Mouse (Mus musculus): ENCODE data around the gene Mrpl38. TPM values are rescaled to one million over a fixed set of nuclear protein-coding genes. Genes with fewer than 3 reads are reported as not detected.
A peak's percentile ranks its signal among the peaks of the same experiment; 100 is the strongest.

Gene Mrpl38
- 76.4 and 81.3 TPM in 2 replicates for polyA plus RNA-seq (2014; fragmentation: Nextera tagmentation; extraction: Ambion mirVana)

GRCm38 (mm10) chr11:116138468-116139138, at the start of gene Mrpl38:
Mrpl38 (minus strand) TSS chr11:116138868.
- under 1% methylated on average over 34 of the region's 60 CpGs for WGBS
- DNase-seq (ENCODE audit: low spot score): peak; percentile 98
- H3K9ac ChIP-seq (ENCODE audit: low read depth, low read length): peak within 1 kb of the TSS; percentile 81
- peaks cover 6% of the 10 kb centered on the region for H3K4me1 ChIP-seq (ENCODE audit: control insufficient read depth, insufficient read depth, low read length)
- H3K9me3 ChIP-seq (ENCODE audit: control insufficient read depth, low read length): no peaks in the 10 kb centered on the region
- no peaks in the 10 kb centered on the region for H3K27me3 ChIP-seq (replicated peaks; ENCODE audit: control insufficient read depth, insufficient read depth, low read length)
- H3K4me3 ChIP-seq (ENCODE audit: low read depth, low read length): peak within 1 kb of the TSS; percentile 82
- H3K36me3 ChIP-seq (ENCODE audit: control insufficient read depth, insufficient read depth, low read length): peaks cover 43% of the 10 kb centered on the region
- H3K27ac ChIP-seq (replicated peaks; ENCODE audit: low read depth, low read length): peak within 1 kb of the TSS; percentile 70
- H3K4me2 ChIP-seq (ENCODE audit: low read depth, low read length): peak within 1 kb of the TSS; percentile 62
- peak; percentile 97 for ATAC-seq (ENCODE audit: low read depth)

GRCm38 (mm10) chr11:116187226-116187930, 48.7 kb upstream of the Mrpl38 start:
- no peak for DNase-seq (ENCODE audit: low spot score)
- no peak overlapping the region for H3K4me3 ChIP-seq (ENCODE audit: low read depth, low read length)
- peaks cover 68% of the 10 kb centered on the region for H3K36me3 ChIP-seq (ENCODE audit: control insufficient read depth, insufficient read depth, low read length)
- no peak for ATAC-seq (ENCODE audit: low read depth)
- peak overlapping the region; percentile 58 for H3K27ac ChIP-seq (replicated peaks; ENCODE audit: low read depth, low read length)
- H3K27me3 ChIP-seq (replicated peaks; ENCODE audit: control insufficient read depth, insufficient read depth, low read length): no peaks in the 10 kb centered on the region
- no peaks in the 10 kb centered on the region for H3K9me3 ChIP-seq (ENCODE audit: control insufficient read depth, low read length)
- no peak overlapping the region for H3K9ac ChIP-seq (ENCODE audit: low read depth, low read length)
- 0 out of 2 replicates have a peak, but pooled peaks cover 2% of the 10 kb centered on the region for H3K4me1 ChIP-seq (ENCODE audit: control insufficient read depth, insufficient read depth, low read length)
- WGBS: 40% methylated on average over 11 of the region's 11 CpGs
- no peak overlapping the region for H3K4me2 ChIP-seq (ENCODE audit: low read depth, low read length)

- H3K9ac ChIP-seq (ENCODE audit: low read depth, low read length): no peak overlapping the region
- H3K36me3 ChIP-seq (ENCODE audit: control insufficient read depth, insufficient read depth, low read length): peaks cover 72% of the 10 kb centered on the region
These were observed 47.7 kb upstream of the Mrpl38 start for GRCm38 (mm10) chr11:116186360-116186759.

GRCm38 (mm10) chr11:116185836-116186235, 47.2 kb upstream of the Mrpl38 start:
- H3K4me3 ChIP-seq (ENCODE audit: low read depth, low read length): no peak overlapping the region
- peaks cover 67% of the 10 kb centered on the region for H3K36me3 ChIP-seq (ENCODE audit: control insufficient read depth, insufficient read depth, low read length)
- 67% methylated on average over 3 of the region's 3 CpGs for WGBS
- ATAC-seq (ENCODE audit: low read depth) (no peak), DNase-seq (ENCODE audit: low spot score) (no peak)
- no peak overlapping the region for H3K4me2 ChIP-seq (ENCODE audit: low read depth, low read length)
- H3K4me1 ChIP-seq (ENCODE audit: control insufficient read depth, insufficient read depth, low read length): 0 out of 2 replicates have a peak, but pooled peaks cover 2% of the 10 kb centered on the region
- H3K9ac ChIP-seq (ENCODE audit: low read depth, low read length): no peak overlapping the region
- H3K27me3 ChIP-seq (replicated peaks; ENCODE audit: control insufficient read depth, insufficient read depth, low read length): no peaks in the 10 kb centered on the region
- H3K9me3 ChIP-seq (ENCODE audit: control insufficient read depth, low read length): no peaks in the 10 kb centered on the region
- H3K27ac ChIP-seq (replicated peaks; ENCODE audit: low read depth, low read length): peak overlapping the region; percentile 67; the same call in 1 of the 2 replicates

More at GRCm38 (mm10) chr11:116186360-116186759, 47.7 kb upstream of the Mrpl38 start:
- 0 out of 2 replicates have a peak, but pooled peaks cover 2% of the 10 kb centered on the region for H3K4me1 ChIP-seq (ENCODE audit: control insufficient read depth, insufficient read depth, low read length)
- ATAC-seq (ENCODE audit: low read depth) (no peak), DNase-seq (ENCODE audit: low spot score) (peak; percentile 32)
- H3K27ac ChIP-seq (replicated peaks; ENCODE audit: low read depth, low read length): peak overlapping the region; percentile 67
- H3K4me3 ChIP-seq (ENCODE audit: low read depth, low read length): no peak overlapping the region
- no peak overlapping the region for H3K4me2 ChIP-seq (ENCODE audit: low read depth, low read length)
- 62% methylated on average over 11 of the region's 11 CpGs for WGBS
- H3K9me3 ChIP-seq (ENCODE audit: control insufficient read depth, low read length): no peaks in the 10 kb centered on the region
- no peaks in the 10 kb centered on the region for H3K27me3 ChIP-seq (replicated peaks; ENCODE audit: control insufficient read depth, insufficient read depth, low read length)

- H3K36me3 ChIP-seq (ENCODE audit: control insufficient read depth, insufficient read depth, low read length): peaks cover 81% of the 10 kb centered on the region
These were observed 39.9 kb upstream of the Mrpl38 start for GRCm38 (mm10) chr11:116178411-116179121.

GRCm38 (mm10) chr11:116176010-116176409, 37.3 kb upstream of the Mrpl38 start:
- Histone ChIP-seq H3K27ac (replicated peaks; ENCODE audit: low read depth, low read length) (no peak overlapping the region), H3K4me2 (ENCODE audit: low read depth, low read length) (no peak overlapping the region), H3K4me1 (ENCODE audit: control insufficient read depth, insufficient read depth, low read length) (no peaks in the 10 kb centered on the region), H3K9ac (ENCODE audit: low read depth, low read length) (no peak overlapping the region), H3K27me3 (replicated peaks; ENCODE audit: control insufficient read depth, insufficient read depth, low read length) (no peaks in the 10 kb centered on the region), H3K36me3 (ENCODE audit: control insufficient read depth, insufficient read depth, low read length) (peaks cover 87% of the 10 kb centered on the region), H3K4me3 (ENCODE audit: low read depth, low read length) (no peak overlapping the region), H3K9me3 (ENCODE audit: control insufficient read depth, low read length) (no peaks in the 10 kb centered on the region)
- DNase-seq (ENCODE audit: low spot score) (no peak), ATAC-seq (ENCODE audit: low read depth) (no peak)
- 88% methylated on average over 7 of the region's 7 CpGs for WGBS

More at GRCm38 (mm10) chr11:116178411-116179121, 39.9 kb upstream of the Mrpl38 start:
- ATAC-seq (ENCODE audit: low read depth) (no peak), DNase-seq (ENCODE audit: low spot score) (no peak)
- WGBS: 86% methylated on average over 18 of the region's 20 CpGs
- H3K9ac ChIP-seq (ENCODE audit: low read depth, low read length): no peak overlapping the region
- no peak overlapping the region for H3K27ac ChIP-seq (replicated peaks; ENCODE audit: low read depth, low read length)
- H3K27me3 ChIP-seq (replicated peaks; ENCODE audit: control insufficient read depth, insufficient read depth, low read length): no peaks in the 10 kb centered on the region
- H3K4me3 ChIP-seq (ENCODE audit: low read depth, low read length): no peak overlapping the region
- H3K9me3 ChIP-seq (ENCODE audit: control insufficient read depth, low read length): no peaks in the 10 kb centered on the region
- no peak overlapping the region for H3K4me2 ChIP-seq (ENCODE audit: low read depth, low read length)
- H3K4me1 ChIP-seq (ENCODE audit: control insufficient read depth, insufficient read depth, low read length): no peaks in the 10 kb centered on the region

- H3K4me2 ChIP-seq (ENCODE audit: low read depth, low read length): no peak overlapping the region
- no peak overlapping the region for H3K27ac ChIP-seq (replicated peaks; ENCODE audit: low read depth, low read length)
- WGBS: 90% methylated on average over 22 of the region's 22 CpGs
- no peaks in the 10 kb centered on the region for H3K4me1 ChIP-seq (ENCODE audit: control insufficient read depth, insufficient read depth, low read length)
- ATAC-seq (ENCODE audit: low read depth) (no peak), DNase-seq (ENCODE audit: low spot score) (no peak)
- H3K9ac ChIP-seq (ENCODE audit: low read depth, low read length): no peak overlapping the region
- no peaks in the 10 kb centered on the region for H3K9me3 ChIP-seq (ENCODE audit: control insufficient read depth, low read length)
- no peaks in the 10 kb centered on the region for H3K27me3 ChIP-seq (replicated peaks; ENCODE audit: control insufficient read depth, insufficient read depth, low read length)
- peaks cover 83% of the 10 kb centered on the region for H3K36me3 ChIP-seq (ENCODE audit: control insufficient read depth, insufficient read depth, low read length)
- H3K4me3 ChIP-seq (ENCODE audit: low read depth, low read length): no peak overlapping the region
These were observed 36.2 kb upstream of the Mrpl38 start for GRCm38 (mm10) chr11:116174775-116175448.

- peaks cover 57% of the 10 kb centered on the region for H3K36me3 ChIP-seq (ENCODE audit: control insufficient read depth, insufficient read depth, low read length)
- H3K4me1 ChIP-seq (ENCODE audit: control insufficient read depth, insufficient read depth, low read length): 0 out of 2 replicates have a peak, but pooled peaks cover 2% of the 10 kb centered on the region
- no peak for ATAC-seq (ENCODE audit: low read depth)
- no peaks in the 10 kb centered on the region for H3K27me3 ChIP-seq (replicated peaks; ENCODE audit: control insufficient read depth, insufficient read depth, low read length)
- 87% methylated on average over 2 of the region's 2 CpGs for WGBS
- DNase-seq (ENCODE audit: low spot score): no peak
- no peak overlapping the region for H3K9ac ChIP-seq (ENCODE audit: low read depth, low read length)
- no peaks in the 10 kb centered on the region for H3K9me3 ChIP-seq (ENCODE audit: control insufficient read depth, low read length)
- no peak overlapping the region for H3K4me2 ChIP-seq (ENCODE audit: low read depth, low read length)
- no peak overlapping the region for H3K27ac ChIP-seq (replicated peaks; ENCODE audit: low read depth, low read length)
- no peak overlapping the region for H3K4me3 ChIP-seq (ENCODE audit: low read depth, low read length)
These were observed 33.3 kb upstream of the Mrpl38 start for GRCm38 (mm10) chr11:116171959-116172358.
